Mouse (Mus musculus) intestine, postnatal 0 days (tissue): ENCODE results near the gene Bcl6. TPM values are rescaled to one million over a fixed set of nuclear protein-coding genes. Genes with fewer than 3 reads are reported as not detected.

ENCODE experiments used
- ATAC-seq: fragments of 200-750 bp; cut with Nextera tagmentation; 2 replicates; pipeline ENCODE4 v1.8.0; 2017; ENCODE audit warnings: mild to moderate bottlenecking, moderate TSS enrichment, moderate library complexity
- H3K27ac ChIP-seq: fragments of 300-500 bp; sonication (generic); 2 replicates; pipeline ENCODE4 v1.5.1; 2014; ENCODE audit warnings: mild to moderate bottlenecking, low read depth, low read length, moderate library complexity
- H3K27me3 ChIP-seq: fragments of 300-500 bp; sonication (generic); replicated peaks from 2 replicates; pipeline ENCODE4 v1.6.1; 2014; ENCODE audit warnings: low read length, mixed read lengths; ENCODE audit not compliant: control insufficient read depth, insufficient read depth
- H3K36me3 ChIP-seq: fragments of 300-500 bp; sonication (generic); 2 replicates; pipeline ENCODE4 v1.6.1; 2014; ENCODE audit warnings: mild to moderate bottlenecking, moderate library complexity; ENCODE audit not compliant: control insufficient read depth, insufficient read depth
- H3K4me1 ChIP-seq: fragments of 300-500 bp; sonication (generic); replicated peaks from 2 replicates; pipeline ENCODE4 v1.6.1; 2014; ENCODE audit warnings: antibody characterized with exemption, low read length, mixed read lengths; ENCODE audit not compliant: control insufficient read depth, insufficient read depth
- H3K4me2 ChIP-seq: fragments of 300-500 bp; sonication (generic); replicated peaks from 2 replicates; pipeline ENCODE4 v1.6.1; 2014; ENCODE audit warnings: low read depth, mild to moderate bottlenecking, moderate library complexity
- H3K4me3 ChIP-seq: fragments of 300-500 bp; sonication (generic); 2 replicates; pipeline ENCODE4 v1.5.1; 2014; ENCODE audit warnings: low read depth, low read length
- H3K9ac ChIP-seq: fragments of 300-500 bp; sonication (generic); 2 replicates; pipeline ENCODE4 v1.6.1; 2014; ENCODE audit warnings: mild to moderate bottlenecking, low read depth, low read length
- H3K9me3 ChIP-seq: fragments of 300-500 bp; sonication (generic); 2 replicates; pipeline ENCODE4 v1.6.1; 2016; ENCODE audit warnings: mixed run types; ENCODE audit not compliant: control insufficient read depth
- CTCF ChIP-seq: sonication (generic); IDR thresholded peaks from 2 replicates; pipeline ENCODE4 v1.5.1; 2016; ENCODE audit warnings: low read depth, mild to moderate bottlenecking, control low read depth, antibody characterized with exemption, moderate library complexity
- WGBS: fragments of 180-500 bp; shearing (Covaris S2); extraction: QIAGEN DNeasy Blood & Tissue Kit; methylation state at CpG from one replicate; pipeline ENCODE4 v1.1.7; 2014; 5-methylcytosine and 5-hydroxymethylcytosine counted together
- polyA plus RNA-seq: library from polyadenylated mRNA; unstranded; fragments of >200 nt; fragmentation: Nextera tagmentation; extraction: Ambion mirVana; gene quantifications from 2 replicates; pipeline ENCODE4 v1.2.1, GENCODE M21; 2015

The Bcl6 gene
- polyA plus RNA-seq, 1 experiment from 2014 or later, result 2.1 TPM

GRCm38 (mm10) chr16:23984183-23984582, 4.5 kb downstream of the Bcl6 start:
- TF ChIP-seq CTCF, result peak; percentile 97
- Histone ChIP-seq H3K27me3 (no peaks in the 10 kb centered on the region), H3K4me3 (peak overlapping the region; percentile 48), H3K4me1 (no peaks in the 10 kb centered on the region), H3K36me3 (no peaks in the 10 kb centered on the region), H3K27ac (0 out of 2 replicates have a peak overlapping the region, but pooled peaks have one; percentile 30), H3K4me2 (peak overlapping the region; percentile 91), H3K9me3 (no peaks in the 10 kb centered on the region), H3K9ac (peak overlapping the region; percentile 53; the same call in 1 of the 2 replicates)
- WGBS, result under 1% methylated on average over 22 of the region's 22 CpGs
- ATAC-seq, result peak; percentile 34; the same call in 1 of the 2 replicates

- Histone ChIP-seq H3K36me3 (no peaks in the 10 kb centered on the region), H3K4me3 (peak overlapping the region; percentile 41), H3K4me2 (peak overlapping the region; percentile 90), H3K9me3 (no peaks in the 10 kb centered on the region), H3K4me1 (no peaks in the 10 kb centered on the region), H3K9ac (peak overlapping the region; percentile 47), H3K27ac (peak overlapping the region; percentile 68), H3K27me3 (no peaks in the 10 kb centered on the region)
- TF ChIP-seq CTCF, result peak; percentile 63
- WGBS, result under 1% methylated on average over 33 of the region's 33 CpGs
- ATAC-seq, result peak; percentile 46; the same call in 1 of the 2 replicates
These were observed 5.6 kb downstream of the Bcl6 start for GRCm38 (mm10) chr16:23982891-23983588.

GRCm38 (mm10) chr16:23981925-23982851, 6.5 kb downstream of the Bcl6 start:
- no peaks in the 10 kb centered on the region for H3K4me1 ChIP-seq
- 8% methylated on average over 28 of the region's 28 CpGs for WGBS
- no peaks in the 10 kb centered on the region for H3K9me3 ChIP-seq
- peak overlapping the region; percentile 41 for H3K4me3 ChIP-seq
- peak overlapping the region; percentile 47 for H3K9ac ChIP-seq
- H3K36me3 ChIP-seq, result no peaks in the 10 kb centered on the region
- no peaks in the 10 kb centered on the region for H3K27me3 ChIP-seq
- TF ChIP-seq CTCF, result peak; percentile 83
- H3K27ac ChIP-seq, result peak overlapping the region; percentile 68; the same call in 1 of the 2 replicates
- peak; percentile 73 for ATAC-seq
- peak overlapping the region; percentile 90 for H3K4me2 ChIP-seq

- no peaks in the 10 kb centered on the region for H3K27me3 ChIP-seq
- H3K36me3 ChIP-seq, result no peaks in the 10 kb centered on the region
- H3K9ac ChIP-seq, result peak overlapping the region; percentile 27
- H3K9me3 ChIP-seq, result no peaks in the 10 kb centered on the region
- peak overlapping the region; percentile 31; the same call in 1 of the 2 replicates for H3K27ac ChIP-seq
- no peak for ATAC-seq
- peak overlapping the region; percentile 41 for H3K4me3 ChIP-seq
- peak; percentile 38; the same call in 1 of the 2 replicates for TF ChIP-seq CTCF
- peak overlapping the region; percentile 90 for H3K4me2 ChIP-seq
- WGBS, result 3% methylated on average over 32 of the region's 32 CpGs
- H3K4me1 ChIP-seq, result no peaks in the 10 kb centered on the region
These were observed 7.5 kb downstream of the Bcl6 start for GRCm38 (mm10) chr16:23980991-23981720.

GRCm38 (mm10) chr16:23980201-23980870, 8.3 kb downstream of the Bcl6 start:
- no peaks in the 10 kb centered on the region for H3K9me3 ChIP-seq
- no peak overlapping the region for H3K9ac ChIP-seq
- no peak overlapping the region for H3K27ac ChIP-seq
- WGBS, result 34% methylated on average over 11 of the region's 11 CpGs
- no peak overlapping the region for H3K4me3 ChIP-seq
- no peaks in the 10 kb centered on the region for H3K4me1 ChIP-seq
- TF ChIP-seq CTCF, result no peak
- no peaks in the 10 kb centered on the region for H3K36me3 ChIP-seq
- ATAC-seq, result no peak
- peak overlapping the region; percentile 90 for H3K4me2 ChIP-seq
- H3K27me3 ChIP-seq, result no peaks in the 10 kb centered on the region
